Mouse (Mus musculus): ENCODE results near the gene Dnajb14. TPM values are rescaled to one million over a fixed set of nuclear protein-coding genes. Genes with fewer than 3 reads are reported as not detected.
A peak's percentile ranks its signal among the peaks of the same experiment; 100 is the strongest.
"Not testable (repeated sequence)": the region's sequence is repeated elsewhere in the genome, so short reads cannot be mapped to it uniquely, and the experiment has no call there.

Gene Dnajb14
- polyA plus RNA-seq, 2 experiments from 2014 or later = 2.8 to 3.9 TPM

GRCm38 (mm10) chr3:137952914-137953880, 85.7 kb downstream of the Dnajb14 start:
- ATAC-seq = peak; percentile 58

- peak; percentile 42 for ATAC-seq
These were observed 86.9 kb downstream of the Dnajb14 start for GRCm38 (mm10) chr3:137954256-137954916.

- ATAC-seq = peak; percentile 17
These were observed 88.1 kb downstream of the Dnajb14 start for GRCm38 (mm10) chr3:137955560-137956081.

DNA sequence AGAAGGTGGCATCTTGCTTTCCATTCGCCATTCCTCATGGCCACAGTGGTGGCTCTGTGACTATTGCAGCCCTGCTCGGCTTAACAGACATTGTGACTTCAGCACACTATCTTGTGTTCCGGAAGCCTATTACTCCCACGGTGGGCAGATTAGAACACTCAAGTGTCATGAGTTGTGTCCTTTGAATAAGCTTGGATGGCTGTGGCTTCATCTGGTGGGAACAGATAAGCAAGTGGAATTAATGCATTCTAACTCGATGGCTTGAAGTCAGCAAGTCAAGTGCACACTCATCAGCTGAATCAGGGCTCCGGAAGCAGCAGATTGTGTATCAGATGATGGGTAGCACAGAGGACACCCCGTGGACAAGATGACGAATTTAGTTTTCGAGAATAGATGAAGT, 90.4 kb downstream of the Dnajb14 start:
- no peak for ATAC-seq

- ATAC-seq = no peak
These were observed 90.9 kb downstream of the Dnajb14 start for GRCm38 (mm10) chr3:137958352-137958751.

- ATAC-seq = no peak
These were observed 92.0 kb downstream of the Dnajb14 start for GRCm38 (mm10) chr3:137959456-137959855.

- ATAC-seq = no peak
These were observed 94.4 kb downstream of the Dnajb14 start for GRCm38 (mm10) chr3:137961736-137962385.

- ATAC-seq = no peak
These were observed 96.0 kb downstream of the Dnajb14 start for GRCm38 (mm10) chr3:137963508-137963907.

- ATAC-seq = not testable (repeated sequence)
These were observed 96.5 kb downstream of the Dnajb14 start for GRCm38 (mm10) chr3:137964014-137964413.

Other genes with a start within 250 kb of the Dnajb14 start
- under 1 TPM in 1 of 2 experiments, not detected in 1; 0.60 TPM for gene Ddit4l, start 246.1 kb upstream of the Dnajb14 start, polyA plus RNA-seq (2017; shearing (Covaris generic))
- gene Gm21962, start 196.2 kb upstream of the Dnajb14 start, polyA plus RNA-seq (2017; shearing (Covaris generic)) = not detected
- gene H2afz, start 3.2 kb upstream of the Dnajb14 start, polyA plus RNA-seq (2017; shearing (Covaris generic)) = 1,000 to 10,000 TPM; 1,823 to 2,009 TPM
- 10 to 100 TPM; 69.7 to 81.8 TPM for gene Lamtor3, start 50.8 kb downstream of the Dnajb14 start, polyA plus RNA-seq (2017; shearing (Covaris generic))
- gene Dapp1, start 113.9 kb downstream of the Dnajb14 start, polyA plus RNA-seq (2017; shearing (Covaris generic)) = 10 to 100 TPM; 58.7 to 78.7 TPM
- gene 1110002E22Rik, start 197.4 kb downstream of the Dnajb14 start, polyA plus RNA-seq (2017; shearing (Covaris generic)) = not detected
- not detected for gene Gm5105, start 199.7 kb downstream of the Dnajb14 start, polyA plus RNA-seq (2017; shearing (Covaris generic))